Mouse (Mus musculus) limb, embryonic 10.5 days (tissue): Measurements from ENCODE around the gene Xpnpep3. TPM values are rescaled to one million over a fixed set of nuclear protein-coding genes. Genes with fewer than 3 reads are reported as not detected.
"Not testable (repeated sequence)": the region's sequence is repeated elsewhere in the genome, so short reads cannot be mapped to it uniquely, and the experiment has no call there.

Source experiments
- DNase-seq: peaks from one replicate; pipeline ENCODE4 v3.0.0-alpha.2; 2017; ENCODE audit warnings: low spot score
- H3K27ac ChIP-seq: fragments of 300-500 bp; sonication (generic); 2 replicates; pipeline ENCODE4 v1.5.1; 2016; ENCODE audit warnings: mild to moderate bottlenecking
- H3K27me3 ChIP-seq: fragments of 300-500 bp; sonication (generic); 2 replicates; pipeline ENCODE4 v1.6.1; 2016; ENCODE audit warnings: low read depth, mild to moderate bottlenecking; ENCODE audit not compliant: poor library complexity, severe bottlenecking
- H3K36me3 ChIP-seq: fragments of 300-500 bp; sonication (generic); 2 replicates; pipeline ENCODE4 v1.6.1; 2016; ENCODE audit warnings: mild to moderate bottlenecking, moderate library complexity
- H3K4me1 ChIP-seq: fragments of 300-500 bp; sonication (generic); 2 replicates; pipeline ENCODE4 v1.6.1; 2016
- H3K4me3 ChIP-seq: fragments of 300-500 bp; sonication (generic); 2 replicates; pipeline ENCODE4 v1.5.1; 2016; ENCODE audit warnings: mild to moderate bottlenecking, moderate library complexity
- H3K9me3 ChIP-seq: fragments of 300-500 bp; sonication (generic); replicated peaks from 2 replicates; pipeline ENCODE4 v1.6.1; 2016; ENCODE audit warnings: mild to moderate bottlenecking
- WGBS: fragments of 180-500 bp; shearing (Covaris S2); methylation state at CpG from one replicate; pipeline ENCODE4 v1.1.7; 2016; 5-methylcytosine and 5-hydroxymethylcytosine counted together
- polyA plus RNA-seq: library from polyadenylated mRNA; unstranded; fragments of >200 nt; fragmentation: Nextera tagmentation; extraction: Ambion mirVana; gene quantifications from 2 replicates; pipeline ENCODE4 v1.2.1, GENCODE M21; 2016

The Xpnpep3 gene
- polyA plus RNA-seq, 1 experiment from 2014 or later, result 13.9 TPM

DNA sequence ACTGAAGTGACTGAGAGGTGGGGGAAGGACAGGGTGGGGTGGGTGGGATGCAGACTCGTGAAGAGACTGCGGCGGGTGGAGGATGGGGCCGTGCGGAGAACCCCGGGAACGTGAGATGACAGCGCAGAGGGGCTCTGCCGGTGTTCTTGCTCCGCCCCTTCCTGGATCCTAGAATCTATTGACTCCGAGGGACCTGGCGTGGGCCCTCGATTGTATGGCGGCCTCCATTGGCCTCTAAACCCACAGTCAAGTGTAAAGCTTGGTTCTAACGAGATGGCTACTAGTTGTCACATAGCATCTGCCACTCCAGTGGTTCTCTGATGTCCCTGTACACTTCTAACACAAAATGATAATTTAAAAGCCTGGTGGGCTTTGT, 66.8 kb downstream of the Xpnpep3 start:
- Histone ChIP-seq H3K27ac (peak overlapping the region; percentile 93), H3K4me3 (peak overlapping the region; percentile 80), H3K9me3 (no peaks in the 10 kb centered on the region), H3K4me1 (peaks cover 18% of the 10 kb centered on the region), H3K36me3 (peaks cover 46% of the 10 kb centered on the region), H3K27me3 (no peaks in the 10 kb centered on the region)
- whole genome bisulfite sequencing, result 0% methylated on average over 15 of the region's 15 CpGs
- DNase-seq, result no peak

DNA sequence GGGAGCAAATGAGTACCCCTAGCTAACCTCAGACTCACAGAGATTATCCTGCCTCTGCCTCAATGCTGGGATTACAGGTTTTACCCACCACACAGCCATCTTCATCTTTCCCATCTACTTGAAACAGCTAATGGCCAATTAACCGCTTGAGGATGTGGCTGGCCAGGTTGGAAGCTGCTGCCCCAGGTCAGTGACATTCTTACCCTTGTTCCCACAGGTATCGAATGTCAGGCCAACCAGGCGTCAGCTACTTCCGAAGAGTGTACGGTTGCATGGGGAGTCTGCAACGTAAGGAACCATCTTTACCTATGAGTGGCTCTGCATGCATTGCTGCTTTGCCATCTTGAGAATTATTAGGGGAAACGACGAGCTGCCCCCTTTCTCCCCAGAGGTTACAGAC, 70.8 kb downstream of the Xpnpep3 start:
- H3K36me3 ChIP-seq, result peaks cover 78% of the 10 kb centered on the region

DNA sequence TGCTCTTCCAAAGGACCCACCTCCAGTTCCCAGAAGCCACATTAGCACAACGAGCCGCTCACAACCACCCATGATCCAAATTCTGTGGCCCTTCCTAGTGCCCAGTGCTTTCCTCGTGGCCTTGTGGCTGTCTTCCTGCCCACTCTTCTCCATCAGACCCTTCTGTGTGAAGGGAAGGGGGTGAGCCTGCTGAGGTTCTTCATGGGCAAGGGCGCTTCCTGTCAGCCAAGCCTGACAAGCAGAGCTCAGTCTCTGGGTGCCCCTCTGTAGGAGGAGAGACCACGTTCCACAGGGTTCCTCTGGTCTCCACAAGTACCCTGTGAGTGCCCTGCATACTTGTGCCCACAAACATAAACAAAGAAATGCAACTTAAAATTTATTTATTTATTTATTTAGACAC, 72.3 kb downstream of the Xpnpep3 start:
- WGBS, result 94% methylated on average over 5 of the region's 5 CpGs
- H3K36me3 ChIP-seq, result peaks cover 86% of the 10 kb centered on the region
- DNase-seq, result no peak
- H3K4me1 ChIP-seq, result peaks cover 11% of the 10 kb centered on the region
- H3K9me3 ChIP-seq, result no peaks in the 10 kb centered on the region
- no peak overlapping the region for H3K27ac ChIP-seq
- H3K27me3 ChIP-seq, result no peaks in the 10 kb centered on the region
- no peak overlapping the region for H3K4me3 ChIP-seq

More for the DNA sequence above, 70.8 kb downstream of the Xpnpep3 start:
- no peaks in the 10 kb centered on the region for H3K9me3 ChIP-seq
- H3K4me3 ChIP-seq, result no peak overlapping the region
- WGBS, result 66% methylated on average over 8 of the region's 8 CpGs
- peaks cover 10% of the 10 kb centered on the region for H3K4me1 ChIP-seq
- H3K27me3 ChIP-seq, result no peaks in the 10 kb centered on the region
- DNase-seq, result no peak
- H3K27ac ChIP-seq, result no peak overlapping the region

DNA sequence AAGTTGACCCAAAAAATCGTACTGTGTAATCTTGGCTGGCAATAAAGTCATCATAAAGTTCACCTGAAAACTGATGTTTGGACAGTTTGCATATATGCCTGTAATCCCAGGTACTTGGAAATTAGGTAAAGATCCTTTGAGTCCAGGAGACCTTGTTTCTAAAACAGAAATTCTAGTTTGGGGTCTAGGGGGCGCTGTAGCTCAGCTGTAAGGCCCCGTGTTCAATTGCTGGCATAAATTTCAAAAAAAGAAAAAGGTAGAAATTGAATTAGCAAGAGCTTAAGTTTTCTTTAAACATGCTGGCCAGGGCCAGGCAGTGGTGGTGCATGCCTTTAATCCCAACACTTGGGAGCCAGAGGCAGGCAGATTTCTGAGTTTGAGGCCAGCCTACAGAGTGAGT, 75.7 kb downstream of the Xpnpep3 start:
- peaks cover 57% of the 10 kb centered on the region for H3K36me3 ChIP-seq
- no peak overlapping the region for H3K4me3 ChIP-seq
- 47% methylated on average over 3 of the region's 3 CpGs for WGBS
- H3K27ac ChIP-seq, result no peak overlapping the region
- H3K4me1 ChIP-seq, result peaks cover 13% of the 10 kb centered on the region
- no peaks in the 10 kb centered on the region for H3K9me3 ChIP-seq
- no peaks in the 10 kb centered on the region for H3K27me3 ChIP-seq
- no peak for DNase-seq

DNA sequence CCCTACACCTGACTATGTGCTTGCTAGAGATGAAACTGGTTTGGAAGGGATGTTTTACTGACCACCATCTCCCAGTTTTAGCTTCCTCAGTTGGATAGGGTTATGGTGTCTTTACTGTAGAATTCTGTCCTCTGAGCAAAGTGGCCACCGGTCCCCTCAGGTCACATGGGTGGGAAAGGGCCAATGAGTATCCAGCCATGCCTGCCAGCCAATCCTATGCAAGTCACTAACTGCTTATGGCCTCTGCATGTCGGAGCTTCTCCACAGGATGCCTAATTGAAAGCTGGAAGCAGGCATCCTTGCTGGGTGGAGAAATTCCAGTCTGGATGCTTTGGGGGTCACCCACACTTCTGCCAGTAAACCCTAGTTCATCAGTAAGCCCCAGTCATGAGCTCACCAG, 76.7 kb downstream of the Xpnpep3 start:
- peak; percentile 45 for DNase-seq
- peaks cover 48% of the 10 kb centered on the region for H3K36me3 ChIP-seq
- peak overlapping the region; percentile 40; the same call in 1 of the 2 replicates for H3K27ac ChIP-seq
- 0% methylated on average over 2 of the region's 2 CpGs for WGBS
- H3K9me3 ChIP-seq, result no peaks in the 10 kb centered on the region
- 0 out of 2 replicates have a peak overlapping the region, but pooled peaks have one; percentile 18 for H3K4me3 ChIP-seq
- H3K4me1 ChIP-seq, result peaks cover 21% of the 10 kb centered on the region
- H3K27me3 ChIP-seq, result no peaks in the 10 kb centered on the region

DNA sequence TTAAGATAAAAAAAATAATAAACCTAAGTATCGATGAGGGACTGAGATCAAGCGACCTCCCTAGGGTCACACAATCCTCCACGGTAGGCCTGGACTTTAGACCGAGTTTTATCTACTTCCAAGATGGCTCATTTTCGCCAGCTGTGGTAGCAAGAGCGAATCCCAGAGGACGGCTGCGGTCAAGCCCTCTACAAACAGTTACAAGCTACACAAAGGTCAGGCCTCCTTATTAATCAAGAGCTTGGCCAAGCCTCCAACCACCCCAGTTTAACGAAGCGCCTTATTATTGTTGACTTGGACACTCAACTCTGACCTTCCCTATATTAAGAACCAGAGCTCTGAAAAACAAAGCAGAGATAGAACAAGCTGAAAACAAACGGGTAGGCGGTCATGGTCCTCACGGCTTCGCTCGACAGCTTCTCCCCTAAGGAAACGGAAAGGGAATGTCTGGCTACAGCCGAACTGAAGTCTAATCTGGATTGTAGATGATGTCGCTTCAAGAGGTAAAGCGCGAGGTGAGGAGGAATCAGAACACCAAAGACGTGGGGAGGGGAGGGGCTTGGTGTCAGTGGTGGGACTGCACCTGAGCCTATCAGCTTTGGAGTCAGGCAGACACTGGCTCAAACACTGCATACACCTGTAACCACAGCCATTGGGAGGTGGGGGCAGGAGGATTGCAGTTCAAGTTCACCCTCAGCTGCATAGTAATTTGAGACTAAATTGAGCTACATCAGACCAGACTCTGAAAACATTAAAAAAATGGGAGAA, 79.7 kb downstream of the Xpnpep3 start:
- H3K36me3 ChIP-seq, result peaks cover 19% of the 10 kb centered on the region
- H3K27me3 ChIP-seq, result no peaks in the 10 kb centered on the region
- H3K4me3 ChIP-seq, result no peak overlapping the region
- DNase-seq, result no peak
- peaks cover 21% of the 10 kb centered on the region for H3K4me1 ChIP-seq
- 64% methylated on average over 21 of the region's 21 CpGs for WGBS
- H3K27ac ChIP-seq, result no peak overlapping the region
- H3K9me3 ChIP-seq, result no peaks in the 10 kb centered on the region

DNA sequence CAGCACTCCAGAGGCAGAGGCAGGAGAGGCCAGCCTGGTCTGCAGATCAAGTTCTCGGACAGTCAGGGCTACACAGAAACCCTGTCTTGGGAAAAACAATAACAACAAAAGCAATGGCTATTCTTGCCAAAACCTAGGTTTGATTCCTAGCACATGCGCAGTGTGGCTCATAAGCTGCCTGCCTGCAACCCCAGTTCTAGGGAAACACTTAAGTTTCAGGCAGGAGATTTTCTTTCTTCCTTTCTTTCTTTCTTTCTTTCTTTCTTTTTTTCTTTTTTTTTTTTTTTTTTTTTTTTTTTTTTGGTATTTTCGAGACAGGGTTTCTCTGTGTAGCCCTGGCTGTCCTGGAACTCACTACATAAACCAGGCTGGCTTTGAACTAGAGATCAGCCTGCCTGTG, 80.3 kb downstream of the Xpnpep3 start:
- not testable (repeated sequence) for H3K4me3 ChIP-seq, DNase-seq, H3K27me3 ChIP-seq, H3K27ac ChIP-seq, H3K9me3 ChIP-seq
- H3K36me3 ChIP-seq, result peaks cover 13% of the 10 kb centered on the region
- H3K4me1 ChIP-seq, result peaks cover 21% of the 10 kb centered on the region
- 65% methylated on average over 3 of the region's 3 CpGs for WGBS

DNA sequence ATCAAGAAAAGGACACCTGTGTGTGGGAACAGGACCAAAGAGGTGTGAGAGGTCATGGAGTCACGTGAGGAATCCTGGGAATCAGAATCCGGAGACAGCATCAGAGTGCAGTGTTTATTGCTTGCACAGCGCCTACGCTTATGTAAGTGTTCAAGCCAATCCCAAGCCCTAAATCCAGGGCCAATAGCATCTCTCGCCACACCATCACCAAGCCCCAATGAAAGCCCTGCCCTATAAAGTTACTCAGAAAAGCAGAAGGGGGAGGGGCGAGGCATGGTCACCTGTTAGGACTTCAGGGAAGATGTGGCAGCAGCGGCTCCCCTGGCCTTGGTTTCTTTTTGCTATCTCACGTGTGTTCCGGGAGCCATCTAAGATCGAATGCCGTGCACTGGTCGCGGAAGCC, 81.0 kb downstream of the Xpnpep3 start:
- Histone ChIP-seq H3K36me3 (peaks cover 6% of the 10 kb centered on the region), H3K4me3 (peak overlapping the region; percentile 42)
- DNase-seq, result peak; percentile 40

DNA sequence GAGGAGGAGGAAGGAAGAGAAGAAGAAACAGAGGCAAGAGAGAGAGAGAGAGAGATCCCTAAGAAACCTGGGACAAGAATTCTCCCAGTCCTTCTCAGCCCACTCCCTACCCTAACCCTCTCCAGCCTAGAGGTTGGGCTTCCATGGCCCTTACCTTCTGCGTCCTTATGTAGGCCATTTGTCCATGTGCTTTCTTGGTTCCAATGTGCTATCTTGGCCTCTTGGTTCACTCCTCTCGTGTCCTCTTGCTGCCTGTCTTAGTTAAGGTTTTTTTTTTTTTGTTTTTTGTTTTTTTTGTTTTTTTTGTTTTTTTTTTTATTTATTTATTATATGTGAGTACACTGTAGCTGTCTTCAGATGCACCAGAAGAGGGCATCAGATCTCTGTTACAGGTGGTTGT, 83.0 kb downstream of the Xpnpep3 start:
- Histone ChIP-seq H3K27ac (no peak overlapping the region), H3K36me3 (no peaks in the 10 kb centered on the region), H3K4me3 (no peak overlapping the region), H3K27me3 (no peaks in the 10 kb centered on the region), H3K4me1 (peaks cover 14% of the 10 kb centered on the region), H3K9me3 (no peaks in the 10 kb centered on the region)
- no peak for DNase-seq
- WGBS, result 96% methylated on average over 2 of the region's 2 CpGs

More for the DNA sequence above, 81.0 kb downstream of the Xpnpep3 start:
- peaks cover 21% of the 10 kb centered on the region for H3K4me1 ChIP-seq
- no peak overlapping the region for H3K27ac ChIP-seq
- WGBS, result 15% methylated on average over 13 of the region's 13 CpGs
- H3K9me3 ChIP-seq, result no peaks in the 10 kb centered on the region
- H3K27me3 ChIP-seq, result no peaks in the 10 kb centered on the region

DNA sequence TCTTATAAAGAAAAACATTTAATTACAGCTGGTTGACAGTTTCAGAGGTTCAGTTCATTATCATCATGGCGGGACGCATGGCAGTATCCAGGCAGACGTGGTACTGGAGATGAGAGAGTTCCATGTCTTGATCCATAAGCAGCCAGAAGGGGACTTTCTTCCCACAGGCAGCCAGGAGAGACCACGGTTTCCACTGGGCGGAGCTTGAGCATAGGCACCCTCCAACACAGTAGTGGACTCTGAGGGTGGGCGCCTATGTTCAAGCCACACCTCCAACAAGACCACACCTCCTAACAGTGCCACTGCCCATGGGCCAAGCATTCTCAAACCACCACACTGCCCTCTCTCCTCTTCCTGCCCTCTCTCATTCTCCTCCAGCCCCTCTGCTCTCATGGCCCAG, 83.8 kb downstream of the Xpnpep3 start:
- no peaks in the 10 kb centered on the region for H3K36me3 ChIP-seq
- H3K4me1 ChIP-seq, result peaks cover 14% of the 10 kb centered on the region
- 87% methylated on average over 6 of the region's 6 CpGs for WGBS
- H3K9me3 ChIP-seq, result no peaks in the 10 kb centered on the region
- H3K27me3 ChIP-seq, result no peaks in the 10 kb centered on the region
- no peak overlapping the region for H3K4me3 ChIP-seq
- no peak overlapping the region for H3K27ac ChIP-seq
- no peak for DNase-seq

DNA sequence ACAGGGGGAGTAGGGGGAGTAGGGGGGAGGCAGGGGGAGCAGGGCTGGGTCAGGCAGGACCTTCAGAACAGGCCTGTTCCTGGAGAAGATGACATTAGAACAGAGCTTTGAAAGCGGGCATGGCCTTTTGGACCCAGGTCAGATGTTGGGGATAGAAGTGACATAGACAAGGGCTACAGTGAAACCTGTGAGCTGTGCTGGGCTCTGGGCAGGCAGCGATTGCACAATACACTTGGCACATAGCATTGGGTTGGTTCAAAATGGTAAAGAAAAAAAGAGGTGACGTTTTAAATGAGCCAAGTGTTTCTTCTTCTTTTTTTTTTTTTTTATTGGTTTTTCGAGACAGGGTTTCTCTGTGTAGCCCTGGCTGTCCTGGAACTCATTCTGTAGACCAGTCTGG, 85.5 kb downstream of the Xpnpep3 start:
- no peak for DNase-seq
- H3K4me1 ChIP-seq, result peaks cover 8% of the 10 kb centered on the region
- no peaks in the 10 kb centered on the region for H3K27me3 ChIP-seq
- no peaks in the 10 kb centered on the region for H3K9me3 ChIP-seq
- no peak overlapping the region for H3K27ac ChIP-seq
- no peaks in the 10 kb centered on the region for H3K36me3 ChIP-seq
- 93% methylated on average over 4 of the region's 4 CpGs for WGBS
- no peak overlapping the region for H3K4me3 ChIP-seq

DNA sequence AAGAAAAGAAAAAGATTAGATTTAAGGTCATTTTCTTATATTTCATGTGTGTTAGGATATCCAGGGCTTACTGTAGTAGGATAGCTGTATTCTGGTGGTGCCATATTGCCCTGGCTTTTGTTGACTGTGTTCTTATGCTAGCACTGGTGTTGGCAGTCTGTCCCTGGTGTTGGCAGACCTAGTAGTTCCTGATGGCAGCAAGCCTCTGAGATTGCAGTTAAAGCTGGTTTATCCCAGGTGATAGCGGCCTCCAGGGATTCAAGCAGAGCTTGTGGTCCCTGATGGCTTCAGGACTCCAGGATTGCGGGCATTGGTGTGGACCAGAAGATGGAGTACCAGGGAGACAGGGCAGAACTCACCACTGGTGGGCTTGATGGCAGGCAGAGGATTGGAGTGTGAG, 103.5 kb downstream of the Xpnpep3 start:
- no peak for DNase-seq
- Histone ChIP-seq H3K36me3 (no peaks in the 10 kb centered on the region), H3K4me3 (no peak overlapping the region), H3K9me3 (no peaks in the 10 kb centered on the region), H3K4me1 (no peaks in the 10 kb centered on the region), H3K27me3 (no peaks in the 10 kb centered on the region), H3K27ac (no peak overlapping the region)
- WGBS, result 92% methylated on average over 2 of the region's 2 CpGs

DNA sequence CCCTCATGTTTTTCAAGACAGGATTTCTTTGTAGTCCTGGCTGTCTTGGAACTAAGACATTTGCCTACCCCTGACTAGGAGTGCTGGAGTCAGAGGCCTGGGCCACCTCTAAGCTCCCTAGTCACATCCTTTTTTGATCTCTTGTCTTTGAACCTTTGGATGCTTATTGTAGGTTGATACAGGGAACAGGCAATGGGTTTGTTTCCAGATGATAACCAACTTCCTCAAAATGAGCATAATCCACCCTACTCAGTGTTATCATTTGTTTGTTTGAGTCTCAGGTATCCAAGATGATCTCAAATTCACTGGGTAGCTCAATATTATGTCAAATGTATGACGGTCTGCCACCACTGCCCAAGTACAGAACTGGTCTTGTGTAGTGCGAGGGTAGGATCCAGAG, 104.1 kb downstream of the Xpnpep3 start:
- Histone ChIP-seq H3K27me3 (no peaks in the 10 kb centered on the region), H3K4me1 (no peaks in the 10 kb centered on the region), H3K27ac (no peak overlapping the region), H3K9me3 (no peaks in the 10 kb centered on the region), H3K36me3 (no peaks in the 10 kb centered on the region), H3K4me3 (no peak overlapping the region)
- DNase-seq, result no peak
- 96% methylated on average over 2 of the region's 2 CpGs for WGBS
